Mouse (Mus musculus) ES-E14 (cell line): ENCODE results near the gene Safb2. TPM values are rescaled to one million over a fixed set of nuclear protein-coding genes. Genes with fewer than 3 reads are reported as not detected.

Experiments used
- DNase-seq: peaks from one replicate; pipeline ENCODE4 v3.0.0-alpha.2; 2013; ENCODE audit warnings: low read depth, low spot score
- H3K27ac ChIP-seq: 2 replicates; pipeline ENCODE4 v1.5.1; 2012; ENCODE audit warnings: low read depth, mild to moderate bottlenecking, low read length, moderate library complexity, mixed read lengths; ENCODE audit not compliant: poor library complexity, insufficient read depth, severe bottlenecking
- H3K36me3 ChIP-seq: 2 replicates; pipeline ENCODE4 v1.6.1; 2012; ENCODE audit warnings: mild to moderate bottlenecking, low read length, moderate library complexity, mixed read lengths; ENCODE audit not compliant: control insufficient read depth, poor library complexity, insufficient read depth, severe bottlenecking
- H3K4me1 ChIP-seq, 2 experiments: fragments of 150-350 bp in 1 of 2; sonication (generic) in 1 of 2; 2 replicates each; pipeline ENCODE4 v1.6.1; 2012; ENCODE audit warnings: low read length in 2 of 2, mild to moderate bottlenecking in 1 of 2, mixed read lengths in 1 of 2; ENCODE audit not compliant: control insufficient read depth in 2 of 2, insufficient read depth in 2 of 2, poor library complexity in 1 of 2
- H3K4me3 ChIP-seq, 2 experiments: fragments of 150-350 bp in 1 of 2; sonication (generic) in 1 of 2; 2 replicates each; pipeline ENCODE4 v1.5.1; 2012; ENCODE audit warnings: low read length in 2 of 2, low read depth in 1 of 2, mild to moderate bottlenecking in 1 of 2, mixed read lengths in 1 of 2; ENCODE audit not compliant: insufficient read depth in 1 of 2, poor library complexity in 1 of 2, severe bottlenecking in 1 of 2
- H3K9ac ChIP-seq: 2 replicates; pipeline ENCODE4 v1.6.1; 2012; ENCODE audit warnings: low read depth, mild to moderate bottlenecking, low read length, mixed read lengths; ENCODE audit not compliant: poor library complexity, insufficient read depth, severe bottlenecking
- H3K9me3 ChIP-seq: fragments of 150-350 bp; sonication (generic); 2 replicates; pipeline ENCODE4 v1.6.1; 2012; ENCODE audit warnings: low read depth, mild to moderate bottlenecking, low read length; ENCODE audit not compliant: control insufficient read depth, insufficient read depth
- CHD2 ChIP-seq: IDR thresholded peaks from 2 replicates; pipeline ENCODE4 v1.6.1; 2014; ENCODE audit warnings: mild to moderate bottlenecking, low read depth, low read length, inconsistent platforms
- HCFC1 ChIP-seq: IDR thresholded peaks from 2 replicates; pipeline ENCODE4 v1.6.1; 2012; ENCODE audit warnings: low read length, inconsistent platforms, borderline replicate concordance; ENCODE audit not compliant: insufficient read depth
- MAFK ChIP-seq: IDR thresholded peaks from 2 replicates; pipeline ENCODE4 v1.6.1; 2014; ENCODE audit warnings: mild to moderate bottlenecking, low read depth, low read length, inconsistent platforms; ENCODE audit not compliant: insufficient read depth
- ZC3H11A ChIP-seq: IDR thresholded peaks from 2 replicates; pipeline ENCODE4 v1.6.1; 2012; ENCODE audit warnings: low read depth, mild to moderate bottlenecking, inconsistent platforms, low read length, borderline replicate concordance
- ZNF384 ChIP-seq: IDR thresholded peaks from 2 replicates; pipeline ENCODE4 v1.6.1; 2012; ENCODE audit warnings: low read depth, low read length, inconsistent platforms
- in situ Hi-C, 2 experiments: fragments of 600-800 bp; cut with MboI; formaldehyde crosslinking; loops; one replicate each; pipeline ENCODE4 v1.15.1; 2025; ENCODE audit warnings: low sequenced_read_pairs in 2 of 2, inconsistent platforms in 1 of 2; ENCODE audit not compliant: unreplicated experiment in 2 of 2
- total RNA-seq: library from RNA; depleted of rRNA; stranded (reverse); fragments of 300-350 nt; gene quantifications from 2 replicates; pipeline ENCODE4 v1.2.3, GENCODE M21; 2012

The Safb2 gene
- total RNA-seq, 1 experiment = 113 TPM

GRCm38 (mm10) chr17:56548605-56549105 lies 35.7 kb downstream of the Safb2 start:
- in situ Hi-C loops = no loop called here
- no peak for DNase-seq

GRCm38 (mm10) chr17:56547846-56548604 lies 36.4 kb downstream of the Safb2 start:
- peaks cover 0 to 10% of the 10 kb centered on the region in 2 experiments; a peak in 1 of 4 replicates for H3K4me1 ChIP-seq

More at GRCm38 (mm10) chr17:56548605-56549105, 35.7 kb downstream of the Safb2 start:
- Histone ChIP-seq H3K4me3 (no peak overlapping the region), H3K27ac (no peak overlapping the region), H3K9me3 (no peaks in the 10 kb centered on the region), H3K9ac (no peak overlapping the region), H3K4me1 (peaks cover 0 to 14% of the 10 kb centered on the region in 2 experiments; a peak in 1 of 4 replicates), H3K36me3 (no peaks in the 10 kb centered on the region)
- TF ChIP-seq MAFK = no peak
- no peak for TF ChIP-seq CHD2
- TF ChIP-seq HCFC1 = no peak
- no peak for TF ChIP-seq ZNF384
- no peak for TF ChIP-seq ZC3H11A

GRCm38 (mm10) chr17:56547116-56547845 lies 37.1 kb downstream of the Safb2 start:
- in situ Hi-C loops = no loop called here
- no peak for TF ChIP-seq HCFC1
- no peak for TF ChIP-seq ZNF384
- no peak for TF ChIP-seq CHD2
- no peak for TF ChIP-seq MAFK
- TF ChIP-seq ZC3H11A = no peak
- H3K27ac ChIP-seq = no peak overlapping the region

More at GRCm38 (mm10) chr17:56547846-56548604, 36.4 kb downstream of the Safb2 start:
- DNase-seq = no peak
- H3K36me3 ChIP-seq = no peaks in the 10 kb centered on the region
- H3K9me3 ChIP-seq = no peaks in the 10 kb centered on the region
- no peak overlapping the region for H3K27ac ChIP-seq
- in situ Hi-C loops = no loop called here
- H3K9ac ChIP-seq = no peak overlapping the region
- no peak overlapping the region for H3K4me3 ChIP-seq
- TF ChIP-seq HCFC1 (no peak), CHD2 (no peak), ZNF384 (no peak), ZC3H11A (0 out of 2 replicates have a peak, but pooled peaks have one; percentile 55), MAFK (no peak)

GRCm38 (mm10) chr17:56546576-56546975 lies 37.8 kb downstream of the Safb2 start:
- H3K9me3 ChIP-seq = no peaks in the 10 kb centered on the region
- no peak for DNase-seq
- no peaks in the 10 kb centered on the region for H3K36me3 ChIP-seq
- H3K27ac ChIP-seq = no peak overlapping the region
- no peak overlapping the region for H3K9ac ChIP-seq
- TF ChIP-seq ZC3H11A (no peak), HCFC1 (no peak), ZNF384 (no peak), CHD2 (no peak), MAFK (no peak)
- no peak overlapping the region for H3K4me3 ChIP-seq
- in situ Hi-C loops = no loop called here
- H3K4me1 ChIP-seq = peaks cover 0 to 7% of the 10 kb centered on the region in 2 experiments; a peak in 1 of 4 replicates

More at GRCm38 (mm10) chr17:56547116-56547845, 37.1 kb downstream of the Safb2 start:
- Histone ChIP-seq H3K36me3 (no peaks in the 10 kb centered on the region), H3K4me1 (peaks cover 0 to 7% of the 10 kb centered on the region in 2 experiments; a peak in 1 of 4 replicates), H3K4me3 (no peak overlapping the region), H3K9me3 (no peaks in the 10 kb centered on the region), H3K9ac (no peak overlapping the region)
- no peak for DNase-seq
